Mouse (Mus musculus) G1E (cell line): ENCODE results near the gene Nos1.

Source experiments
- CTCF ChIP-seq: IDR thresholded peaks from 2 replicates; pipeline ENCODE4 v1.5.1; 2012; ENCODE audit warnings: low read depth, low read length, inconsistent platforms, mixed read lengths
- GATA1 ChIP-seq: IDR thresholded peaks from 2 replicates; pipeline ENCODE4 v1.6.1; 2012; ENCODE audit warnings: borderline replicate concordance, low read length, inconsistent platforms, mixed read lengths

DNA sequence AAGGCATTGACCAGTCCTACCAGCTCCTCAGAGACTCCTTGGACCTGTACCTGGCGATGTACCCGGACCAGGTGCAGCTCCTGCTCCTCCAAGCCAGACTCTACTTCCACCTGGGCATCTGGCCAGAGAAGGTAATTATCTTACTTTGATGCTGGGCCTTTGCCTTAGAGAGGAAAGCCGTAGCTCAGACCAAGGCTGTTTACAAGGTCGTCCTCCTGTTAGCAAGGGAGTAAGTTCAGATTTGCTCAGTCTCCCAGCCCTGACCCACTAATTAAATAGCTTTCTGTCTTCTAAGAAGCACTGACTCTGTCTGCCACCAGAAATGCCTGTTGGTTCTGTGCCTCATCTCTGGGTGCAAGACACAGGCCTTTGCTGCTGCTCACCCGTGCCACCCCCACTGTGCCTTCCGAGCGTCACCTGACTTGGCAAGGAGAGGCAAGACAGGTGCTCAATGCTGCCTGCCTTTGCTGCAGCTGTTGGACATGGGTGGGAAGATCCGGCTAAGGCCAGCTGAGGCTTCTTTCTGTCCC lies 214.6 kb downstream of the Nos1 start:
- no peak for TF ChIP-seq CTCF
- TF ChIP-seq GATA1 = no peak
